Mouse (Mus musculus) forebrain, embryonic 15.5 days (tissue): ENCODE results near the gene Tsc22d2. TPM values are rescaled to one million over a fixed set of nuclear protein-coding genes. Genes with fewer than 3 reads are reported as not detected.

Experiments
- ATAC-seq: fragments of 200-750 bp; cut with Nextera tagmentation; replicated peaks from 2 replicates; pipeline ENCODE4 v1.8.0; 2017; ENCODE audit warnings: mild to moderate bottlenecking, moderate TSS enrichment, moderate library complexity
- H3K27ac ChIP-seq: fragments of 300-500 bp; sonication (generic); replicated peaks from 2 replicates; pipeline ENCODE4 v1.5.1; 2015; ENCODE audit warnings: mild to moderate bottlenecking, inconsistent platforms
- H3K27me3 ChIP-seq: fragments of 300-500 bp; sonication (generic); 2 replicates; pipeline ENCODE4 v1.6.1; 2015; ENCODE audit warnings: inconsistent platforms
- H3K36me3 ChIP-seq: fragments of 300-500 bp; sonication (generic); 2 replicates; pipeline ENCODE4 v1.6.1; 2015; ENCODE audit warnings: mild to moderate bottlenecking, inconsistent platforms
- H3K4me1 ChIP-seq: fragments of 300-500 bp; sonication (generic); 2 replicates; pipeline ENCODE4 v1.6.1; 2015; ENCODE audit warnings: inconsistent platforms
- H3K4me2 ChIP-seq: fragments of 300-500 bp; sonication (generic); replicated peaks from 2 replicates; pipeline ENCODE4 v1.6.1; 2015; ENCODE audit warnings: mild to moderate bottlenecking, inconsistent platforms
- H3K4me3 ChIP-seq: fragments of 300-500 bp; sonication (generic); 2 replicates; pipeline ENCODE4 v1.5.1; 2015; ENCODE audit warnings: mild to moderate bottlenecking, inconsistent platforms
- H3K9ac ChIP-seq: fragments of 300-500 bp; sonication (generic); replicated peaks from 2 replicates; pipeline ENCODE4 v1.6.1; 2015; ENCODE audit warnings: mild to moderate bottlenecking, inconsistent platforms
- H3K9me3 ChIP-seq: fragments of 300-500 bp; sonication (generic); 2 replicates; pipeline ENCODE4 v1.6.1; 2016; ENCODE audit warnings: inconsistent platforms
- WGBS: fragments of 180-500 bp; shearing (Covaris S2); methylation state at CpG from one replicate; pipeline ENCODE4 v1.1.7; 2015; ENCODE audit warnings: mixed read lengths; 5-methylcytosine and 5-hydroxymethylcytosine counted together
- polyA plus RNA-seq: library from polyadenylated mRNA; unstranded; fragments of >200 nt; fragmentation: Nextera tagmentation; extraction: Ambion mirVana; gene quantifications from 2 replicates; pipeline ENCODE4 v1.2.1, GENCODE M21; 2015

Tsc22d2 gene
- polyA plus RNA-seq: 8.9 and 9.7 TPM in 2 replicates

GRCm38 (mm10) chr3:58414234-58414938, at the start of gene Tsc22d2:
Gene Tsc22d2 (plus strand): TSS chr3:58414715.
- Histone ChIP-seq H3K9me3 (no peaks in the 10 kb centered on the region), H3K36me3 (no peaks in the 10 kb centered on the region), H3K27ac (peak within 1 kb of the TSS; percentile 98), H3K4me2 (peak within 1 kb of the TSS; percentile 83), H3K4me3 (peak within 1 kb of the TSS; percentile 73), H3K9ac (peak within 1 kb of the TSS; percentile 85), H3K27me3 (no peaks in the 10 kb centered on the region), H3K4me1 (peaks cover 20% of the 10 kb centered on the region)
- under 1% methylated on average over 51 of the region's 52 CpGs for WGBS
- ATAC-seq: peak; percentile 86

- no peak for ATAC-seq
- Histone ChIP-seq H3K4me3 (no peak overlapping the region), H3K27ac (no peak overlapping the region), H3K4me1 (peaks cover 5% of the 10 kb centered on the region), H3K36me3 (no peaks in the 10 kb centered on the region), H3K9me3 (no peaks in the 10 kb centered on the region), H3K27me3 (no peaks in the 10 kb centered on the region), H3K9ac (no peak overlapping the region), H3K4me2 (no peak overlapping the region)
- 66% methylated on average over 3 of the region's 3 CpGs for WGBS
These were observed 47.8 kb upstream of the Tsc22d2 start for GRCm38 (mm10) chr3:58366756-58367155.

GRCm38 (mm10) chr3:58370811-58371210, 43.7 kb upstream of the Tsc22d2 start:
- no peak for ATAC-seq
- Histone ChIP-seq H3K27ac (no peak overlapping the region), H3K4me2 (no peak overlapping the region), H3K4me1 (peaks cover 14% of the 10 kb centered on the region), H3K4me3 (no peak overlapping the region), H3K27me3 (no peaks in the 10 kb centered on the region), H3K36me3 (no peaks in the 10 kb centered on the region), H3K9ac (no peak overlapping the region), H3K9me3 (no peaks in the 10 kb centered on the region)
- 85% methylated on average over 2 of the region's 2 CpGs for WGBS

- H3K27me3 ChIP-seq: no peaks in the 10 kb centered on the region
- no peak overlapping the region for H3K27ac ChIP-seq
- H3K4me1 ChIP-seq: peaks cover 14% of the 10 kb centered on the region
- no peaks in the 10 kb centered on the region for H3K36me3 ChIP-seq
- H3K9ac ChIP-seq: 0 out of 2 replicates have a peak overlapping the region, but pooled peaks have one; percentile 15
- peak overlapping the region; percentile 10; the same call in 1 of the 2 replicates for H3K4me3 ChIP-seq
- 8% methylated on average over 9 of the region's 9 CpGs for WGBS
- ATAC-seq: peak; percentile 91
- peak overlapping the region; percentile 24 for H3K4me2 ChIP-seq
- H3K9me3 ChIP-seq: no peaks in the 10 kb centered on the region
These were observed 42.2 kb upstream of the Tsc22d2 start for GRCm38 (mm10) chr3:58372066-58372904.

- Histone ChIP-seq H3K27ac (no peak overlapping the region), H3K36me3 (no peaks in the 10 kb centered on the region), H3K4me3 (0 out of 2 replicates have a peak overlapping the region, but pooled peaks have one; percentile 10), H3K9me3 (no peaks in the 10 kb centered on the region), H3K4me2 (peak overlapping the region; percentile 24), H3K27me3 (no peaks in the 10 kb centered on the region), H3K9ac (no peak overlapping the region), H3K4me1 (peaks cover 14% of the 10 kb centered on the region)
- peak; percentile 36; the same call in 1 of the 2 replicates for ATAC-seq
- 8% methylated on average over 5 of the region's 5 CpGs for WGBS
These were observed 41.7 kb upstream of the Tsc22d2 start for GRCm38 (mm10) chr3:58372905-58373208.

- no peaks in the 10 kb centered on the region for H3K9me3 ChIP-seq
These were observed 40.2 kb upstream of the Tsc22d2 start for GRCm38 (mm10) chr3:58374281-58374680.

GRCm38 (mm10) chr3:58376713-58377112, 37.8 kb upstream of the Tsc22d2 start:
- 55% methylated on average over 3 of the region's 3 CpGs for WGBS
- ATAC-seq: no peak
- Histone ChIP-seq H3K36me3 (no peaks in the 10 kb centered on the region), H3K27me3 (no peaks in the 10 kb centered on the region), H3K4me1 (peaks cover 10% of the 10 kb centered on the region), H3K9me3 (no peaks in the 10 kb centered on the region), H3K27ac (no peak overlapping the region), H3K4me2 (no peak overlapping the region), H3K4me3 (no peak overlapping the region), H3K9ac (no peak overlapping the region)

More at GRCm38 (mm10) chr3:58374281-58374680, 40.2 kb upstream of the Tsc22d2 start:
- Histone ChIP-seq H3K27ac (no peak overlapping the region), H3K4me3 (no peak overlapping the region), H3K36me3 (no peaks in the 10 kb centered on the region), H3K4me1 (peaks cover 14% of the 10 kb centered on the region), H3K9ac (no peak overlapping the region), H3K4me2 (no peak overlapping the region), H3K27me3 (no peaks in the 10 kb centered on the region)
- ATAC-seq: no peak
- 95% methylated on average over 5 of the region's 5 CpGs for WGBS

- no peak; the same call in 1 of the 2 replicates for ATAC-seq
- H3K27ac ChIP-seq: no peak overlapping the region
- no peaks in the 10 kb centered on the region for H3K27me3 ChIP-seq
- H3K4me2 ChIP-seq: no peak overlapping the region
- 22% methylated on average over 5 of the region's 5 CpGs for WGBS
- no peaks in the 10 kb centered on the region for H3K9me3 ChIP-seq
- H3K36me3 ChIP-seq: no peaks in the 10 kb centered on the region
- H3K4me3 ChIP-seq: no peak overlapping the region
- H3K4me1 ChIP-seq: peaks cover under 1% of the 10 kb centered on the region; the same call in 1 of the 2 replicates
- no peak overlapping the region for H3K9ac ChIP-seq
These were observed 36.9 kb upstream of the Tsc22d2 start for GRCm38 (mm10) chr3:58377589-58378134.

- Histone ChIP-seq H3K4me3 (no peak overlapping the region), H3K27me3 (no peaks in the 10 kb centered on the region), H3K4me2 (no peak overlapping the region), H3K9ac (no peak overlapping the region), H3K9me3 (no peaks in the 10 kb centered on the region), H3K4me1 (no peaks in the 10 kb centered on the region), H3K27ac (no peak overlapping the region), H3K36me3 (no peaks in the 10 kb centered on the region)
- no peak for ATAC-seq
- 100% methylated on average over 1 of the region's 1 CpGs for WGBS
These were observed 31.8 kb upstream of the Tsc22d2 start for GRCm38 (mm10) chr3:58382676-58383075.

GRCm38 (mm10) chr3:58385060-58385459, 29.5 kb upstream of the Tsc22d2 start:
- Histone ChIP-seq H3K4me1 (no peaks in the 10 kb centered on the region), H3K27ac (no peak overlapping the region), H3K9me3 (no peaks in the 10 kb centered on the region), H3K4me2 (no peak overlapping the region), H3K4me3 (no peak overlapping the region), H3K36me3 (no peaks in the 10 kb centered on the region), H3K27me3 (no peaks in the 10 kb centered on the region), H3K9ac (no peak overlapping the region)
- 68% methylated on average over 1 of the region's 1 CpGs for WGBS
- ATAC-seq: no peak

GRCm38 (mm10) chr3:58388731-58389130, 25.8 kb upstream of the Tsc22d2 start:
- WGBS: 78% methylated on average over 4 of the region's 4 CpGs
- Histone ChIP-seq H3K9ac (no peak overlapping the region), H3K9me3 (no peaks in the 10 kb centered on the region), H3K27me3 (no peaks in the 10 kb centered on the region), H3K4me2 (no peak overlapping the region), H3K36me3 (no peaks in the 10 kb centered on the region), H3K27ac (no peak overlapping the region), H3K4me3 (no peak overlapping the region), H3K4me1 (no peaks in the 10 kb centered on the region)
- no peak for ATAC-seq

- H3K4me1 ChIP-seq: no peaks in the 10 kb centered on the region
- WGBS: 86% methylated on average over 5 of the region's 5 CpGs
- no peaks in the 10 kb centered on the region for H3K36me3 ChIP-seq
- H3K27me3 ChIP-seq: no peaks in the 10 kb centered on the region
- no peak overlapping the region for H3K9ac ChIP-seq
- no peaks in the 10 kb centered on the region for H3K9me3 ChIP-seq
- H3K27ac ChIP-seq: no peak overlapping the region
- H3K4me2 ChIP-seq: no peak overlapping the region
- H3K4me3 ChIP-seq: no peak overlapping the region
- ATAC-seq: no peak
These were observed 16.0 kb upstream of the Tsc22d2 start for GRCm38 (mm10) chr3:58398541-58398940.
